Mouse (Mus musculus) liver, embryonic 14.5 days (tissue): ENCODE measurements around the gene Rin3. TPM values are rescaled to one million over a fixed set of nuclear protein-coding genes. Genes with fewer than 3 reads are reported as not detected.
A peak's percentile ranks its signal among the peaks of the same experiment; 100 is the strongest.

ENCODE experiments used
- ATAC-seq: fragments of 200-750 bp; cut with Nextera tagmentation; 2 replicates; pipeline ENCODE4 v1.8.0; 2017; ENCODE audit warnings: moderate number of reproducible peaks, mild to moderate bottlenecking, moderate library complexity; ENCODE audit not compliant: insufficient read depth
- DNase-seq, 3 experiments: peaks; one replicate each; pipeline ENCODE4 v3.0.0-alpha.2; 2012 to 2013; ENCODE audit warnings: low read depth in 3 of 3, low spot score in 3 of 3
- H3K27ac ChIP-seq: fragments of 300-500 bp; sonication (generic); 2 replicates; pipeline ENCODE4 v1.5.1; 2014; ENCODE audit warnings: moderate library complexity, mild to moderate bottlenecking, control low read depth, inconsistent platforms
- H3K27me3 ChIP-seq: fragments of 300-500 bp; sonication (generic); 2 replicates; pipeline ENCODE4 v1.6.1; 2014; ENCODE audit warnings: mild to moderate bottlenecking, low read length, moderate library complexity; ENCODE audit not compliant: control insufficient read depth, insufficient read depth
- H3K36me3 ChIP-seq: fragments of 300-500 bp; sonication (generic); replicated peaks from 2 replicates; pipeline ENCODE4 v1.6.1; 2014; ENCODE audit warnings: low read depth; ENCODE audit not compliant: control insufficient read depth, insufficient read depth
- H3K4me1 ChIP-seq, 2 experiments: fragments of 200-500 bp in 1 of 2; fragments of 300-500 bp in 1 of 2; sonication (generic) in 1 of 2; replicated peaks; 2 replicates each; pipeline ENCODE4 v1.6.1; 2012 to 2014; ENCODE audit warnings: antibody characterized with exemption in 1 of 2, inconsistent platforms in 1 of 2, low read length in 1 of 2; ENCODE audit not compliant: control insufficient read depth in 2 of 2, insufficient read depth in 2 of 2
- H3K4me2 ChIP-seq: fragments of 300-500 bp; sonication (generic); 2 replicates; pipeline ENCODE4 v1.6.1; 2014; ENCODE audit warnings: low read depth, mild to moderate bottlenecking, control low read depth, moderate library complexity
- H3K4me3 ChIP-seq, 2 experiments: fragments of 200-500 bp in 1 of 2; fragments of 300-500 bp in 1 of 2; sonication (generic) in 1 of 2; 2 replicates each; pipeline ENCODE4 v1.5.1; 2012 to 2014; ENCODE audit warnings: low read depth in 2 of 2, low read length in 2 of 2, mild to moderate bottlenecking in 2 of 2, control low read depth in 1 of 2, inconsistent platforms in 1 of 2, moderate library complexity in 1 of 2; ENCODE audit not compliant: insufficient read depth in 1 of 2
- H3K9ac ChIP-seq: fragments of 300-500 bp; sonication (generic); replicated peaks from 2 replicates; pipeline ENCODE4 v1.6.1; 2014; ENCODE audit warnings: mild to moderate bottlenecking, control low read depth, moderate library complexity
- H3K9me3 ChIP-seq: fragments of 300-500 bp; sonication (generic); 2 replicates; pipeline ENCODE4 v1.6.1; 2016; ENCODE audit warnings: low read length, mixed read lengths; ENCODE audit not compliant: control insufficient read depth
- CTCF ChIP-seq: IDR thresholded peaks from 2 replicates; pipeline ENCODE4 v1.5.1; 2016; ENCODE audit warnings: antibody characterized with exemption, low read depth, control low read depth
- EP300 ChIP-seq: IDR thresholded peaks from 2 replicates; pipeline ENCODE4 v1.6.1; 2016; ENCODE audit warnings: antibody characterized with exemption, low read depth
- WGBS: fragments of 180-500 bp; shearing (Covaris S2); extraction: QIAGEN DNeasy Blood & Tissue Kit; methylation state at CpG from one replicate; pipeline ENCODE4 v1.1.7; 2014; ENCODE audit not compliant: insufficient replicate concordance; 5-methylcytosine and 5-hydroxymethylcytosine counted together
- polyA plus RNA-seq, 2 experiments: library from polyadenylated mRNA; depleted of rRNA in 1 of 2; stranded (reverse) in 1 of 2; unstranded in 1 of 2; fragments of >200 nt; fragmentation: Nextera tagmentation in 1 of 2; extraction: Ambion mirVana in 1 of 2; gene quantifications; 2 replicates each; pipeline versions ENCODE4 v1.2.1 to v1.2.3; 2012 to 2014

Gene Rin3
- polyA plus RNA-seq, 2 experiments = 3.1 to 4.5 TPM

- TF ChIP-seq EP300 (peak; percentile 61), CTCF (no peak)
- ATAC-seq (peak; percentile 99), DNase-seq (peak; percentile 69 to 88 (median 77))
- Histone ChIP-seq H3K27ac (peak overlapping the region; percentile 75), H3K36me3 (no peaks in the 10 kb centered on the region), H3K4me1 (peaks cover 2 to 27% of the 10 kb centered on the region in 2 experiments; a peak in 3 of 4 replicates), H3K4me2 (peak overlapping the region; percentile 46; the same call in 1 of the 2 replicates), H3K9me3 (no peaks in the 10 kb centered on the region), H3K4me3 (no peak overlapping the region), H3K9ac (peak overlapping the region; percentile 31; the same call in 1 of the 2 replicates), H3K27me3 (no peaks in the 10 kb centered on the region)
- WGBS = 34% methylated on average over 7 of the region's 7 CpGs
Measured at GRCm38 (mm10) chr12:102426285-102426684, 143.4 kb downstream of the Rin3 start.

GRCm38 (mm10) chr12:102429656-102430055 lies 146.8 kb downstream of the Rin3 start:
- no peak for TF ChIP-seq CTCF
- no peak for TF ChIP-seq EP300
- 76% methylated on average over 5 of the region's 5 CpGs for WGBS

GRCm38 (mm10) chr12:102430228-102430627 lies 147.4 kb downstream of the Rin3 start:
- Histone ChIP-seq H3K4me1 (peaks cover 2 to 21% of the 10 kb centered on the region in 2 experiments), H3K27ac (no peak overlapping the region), H3K36me3 (no peaks in the 10 kb centered on the region), H3K27me3 (no peaks in the 10 kb centered on the region), H3K9me3 (no peaks in the 10 kb centered on the region), H3K4me3 (no peak overlapping the region), H3K9ac (no peak overlapping the region), H3K4me2 (0 out of 2 replicates have a peak overlapping the region, but pooled peaks have one; percentile 15)
- TF ChIP-seq EP300 = no peak
- peak in 1 of 3 experiments; percentile 58 for DNase-seq
- ATAC-seq = peak; percentile 21; the same call in 1 of the 2 replicates
- WGBS = 25% methylated on average over 4 of the region's 4 CpGs

More at GRCm38 (mm10) chr12:102429656-102430055, 146.8 kb downstream of the Rin3 start:
- Histone ChIP-seq H3K4me1 (peaks cover 2 to 26% of the 10 kb centered on the region in 2 experiments), H3K4me2 (no peak overlapping the region), H3K36me3 (no peaks in the 10 kb centered on the region), H3K4me3 (no peak overlapping the region), H3K9me3 (no peaks in the 10 kb centered on the region), H3K27ac (no peak overlapping the region), H3K27me3 (no peaks in the 10 kb centered on the region), H3K9ac (no peak overlapping the region)
- ATAC-seq (no peak), DNase-seq (no peak)

GRCm38 (mm10) chr12:102432238-102432637 lies 149.4 kb downstream of the Rin3 start:
- no peak overlapping the region for H3K4me3 ChIP-seq
- no peak for ATAC-seq
- H3K4me2 ChIP-seq = no peak overlapping the region
- DNase-seq = no peak
- H3K4me1 ChIP-seq = peaks cover 0 to 12% of the 10 kb centered on the region in 2 experiments; a peak in 3 of 4 replicates
- H3K9ac ChIP-seq = no peak overlapping the region
- TF ChIP-seq CTCF = no peak
- no peak for TF ChIP-seq EP300
- no peak overlapping the region for H3K27ac ChIP-seq
- H3K36me3 ChIP-seq = no peaks in the 10 kb centered on the region
- H3K27me3 ChIP-seq = no peaks in the 10 kb centered on the region
- H3K9me3 ChIP-seq = no peaks in the 10 kb centered on the region
- WGBS = 71% methylated on average over 12 of the region's 12 CpGs

- DNase-seq (no peak), ATAC-seq (no peak)
- Histone ChIP-seq H3K27ac (no peak overlapping the region), H3K9me3 (no peaks in the 10 kb centered on the region), H3K9ac (no peak overlapping the region), H3K27me3 (no peaks in the 10 kb centered on the region), H3K36me3 (no peaks in the 10 kb centered on the region), H3K4me3 (no peak overlapping the region), H3K4me1 (peaks cover 3 to 19% of the 10 kb centered on the region in 2 experiments), H3K4me2 (no peak overlapping the region)
- 56% methylated on average over 4 of the region's 4 CpGs for WGBS
- TF ChIP-seq CTCF (no peak), EP300 (no peak)
Measured at GRCm38 (mm10) chr12:102434107-102434506, 151.3 kb downstream of the Rin3 start.
